Mouse (Mus musculus) thymus, adult 2 months (tissue): ENCODE data around the gene Dgcr6.

Experiments
- CTCF ChIP-seq: fragments of 200-500 bp; IDR thresholded peaks from 2 replicates; pipeline ENCODE4 v1.5.1; 2012; ENCODE audit warnings: mild to moderate bottlenecking, control low read depth, low read length, moderate library complexity, borderline replicate concordance; ENCODE audit not compliant: control insufficient read depth, poor library complexity, insufficient read depth; ENCODE audit errors: extremely low read depth
- POLR2A ChIP-seq: fragments of 200-500 bp; IDR thresholded peaks from 2 replicates; pipeline ENCODE4 v1.6.1; 2012; ENCODE audit warnings: mild to moderate bottlenecking, low read length, control low read depth, moderate library complexity; ENCODE audit not compliant: control insufficient read depth, poor library complexity, insufficient read depth; ENCODE audit errors: extremely low read depth

DNA sequence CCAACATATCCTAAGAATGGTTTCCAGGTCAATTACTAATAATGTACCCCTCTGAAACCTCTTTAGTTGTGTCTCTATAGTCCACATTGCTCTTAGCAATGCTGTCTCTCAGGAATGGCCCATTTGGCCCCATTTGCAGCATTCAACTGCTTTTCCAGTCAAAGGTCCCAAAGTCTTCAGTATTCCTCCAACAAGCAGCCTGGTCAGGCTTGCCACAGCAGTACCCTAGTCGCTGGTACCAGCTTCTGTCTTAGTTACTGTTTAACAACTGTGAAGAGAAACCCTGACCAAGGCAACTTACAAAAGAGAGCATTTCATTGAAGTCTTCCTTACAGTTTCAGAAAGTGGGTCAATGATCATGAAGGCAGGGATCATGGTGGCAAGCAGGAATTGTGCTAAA, 50.7 kb downstream of the Dgcr6 start:
- no peak for TF ChIP-seq CTCF
- no peak for TF ChIP-seq POLR2A
